Mouse (Mus musculus) gastrocnemius, postnatal 14 days (tissue): ENCODE measurements around the gene Defb25. TPM values are rescaled to one million over a fixed set of nuclear protein-coding genes. Genes with fewer than 3 reads are reported as not detected.

ENCODE experiments used
- DNase-seq: peaks from one replicate; pipeline ENCODE4 v3.0.0; 2021; ENCODE audit warnings: mixed read lengths
- intact Hi-C: fragments of 180-260 bp; cut with DNase I; formaldehyde crosslinking; loops from one replicate; pipeline ENCODE4 v1.15.1; 2025; ENCODE audit warnings: low total_unique reads
- total RNA-seq, 2 experiments: library from RNA; stranded (reverse); gene quantifications; 2 replicates each; pipeline ENCODE4 v1.2.3; 2021

Defb25 gene
- total RNA-seq, 2 experiments from 2014 or later = 1.3 to 1.4 TPM

DNA sequence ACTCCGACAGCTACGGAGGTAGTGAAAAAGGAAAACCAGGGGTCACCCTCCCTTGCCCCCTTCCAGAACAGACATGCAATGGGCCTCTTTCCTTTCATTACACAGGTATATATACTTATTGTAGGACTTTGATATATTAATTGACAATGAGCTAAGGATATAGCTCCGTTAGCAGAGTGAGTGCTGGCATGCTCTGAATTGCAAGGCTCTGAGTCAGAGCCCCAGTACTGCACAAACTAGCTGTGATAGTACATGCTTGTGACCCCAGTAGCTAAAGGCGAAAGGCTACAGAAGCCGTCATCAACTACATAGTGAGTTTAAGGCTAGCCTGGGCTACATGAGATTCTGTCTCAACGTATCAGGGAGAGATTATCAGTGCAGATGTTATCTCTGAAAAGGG lies 7.1 kb upstream of the Defb25 start:
- DNase-seq = no peak
- intact Hi-C loops = no loop called here

DNA sequence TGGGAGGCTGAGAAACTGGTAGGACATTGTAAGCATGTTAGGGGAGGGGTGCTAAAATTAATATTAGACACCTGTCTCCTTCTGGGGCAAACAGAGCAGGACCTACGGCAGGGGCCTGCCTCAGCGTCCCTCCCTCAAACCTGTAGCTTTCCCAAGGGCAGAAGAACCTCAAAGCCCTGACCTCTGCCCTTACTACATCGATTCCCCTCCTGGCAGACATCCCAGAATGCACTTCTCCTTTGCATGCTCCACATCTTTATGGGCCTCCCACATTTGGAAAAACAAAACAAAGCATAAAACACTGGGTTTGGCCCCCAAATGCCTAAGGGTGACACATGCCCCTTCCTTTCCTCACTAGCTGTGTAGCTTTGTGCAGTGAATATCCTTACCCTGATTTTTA lies 6.4 kb upstream of the Defb25 start:
- DNase-seq = no peak
- intact Hi-C loops = no loop called here

DNA sequence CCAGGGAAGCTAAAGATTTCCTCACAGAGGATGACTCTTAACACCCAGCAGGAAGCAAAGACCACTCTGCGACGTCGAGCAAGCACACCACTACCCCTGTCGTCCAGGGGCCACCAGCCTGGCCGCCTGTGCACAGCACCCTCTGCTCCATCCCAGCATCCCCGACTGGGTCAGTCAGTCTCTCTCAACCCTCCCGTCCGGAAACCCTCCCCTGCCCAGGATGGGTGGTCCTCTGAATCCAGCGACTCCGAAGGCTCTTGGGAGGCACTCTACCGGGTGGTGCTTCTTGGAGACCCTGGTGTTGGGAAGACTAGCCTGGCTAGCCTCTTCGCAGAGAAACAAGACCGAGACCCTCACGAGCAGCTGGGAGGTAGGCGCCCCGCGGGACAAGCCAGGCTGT lies 5.2 kb upstream of the Defb25 start:
- DNase-seq = peak; percentile 25
- intact Hi-C loops = no loop called here

DNA sequence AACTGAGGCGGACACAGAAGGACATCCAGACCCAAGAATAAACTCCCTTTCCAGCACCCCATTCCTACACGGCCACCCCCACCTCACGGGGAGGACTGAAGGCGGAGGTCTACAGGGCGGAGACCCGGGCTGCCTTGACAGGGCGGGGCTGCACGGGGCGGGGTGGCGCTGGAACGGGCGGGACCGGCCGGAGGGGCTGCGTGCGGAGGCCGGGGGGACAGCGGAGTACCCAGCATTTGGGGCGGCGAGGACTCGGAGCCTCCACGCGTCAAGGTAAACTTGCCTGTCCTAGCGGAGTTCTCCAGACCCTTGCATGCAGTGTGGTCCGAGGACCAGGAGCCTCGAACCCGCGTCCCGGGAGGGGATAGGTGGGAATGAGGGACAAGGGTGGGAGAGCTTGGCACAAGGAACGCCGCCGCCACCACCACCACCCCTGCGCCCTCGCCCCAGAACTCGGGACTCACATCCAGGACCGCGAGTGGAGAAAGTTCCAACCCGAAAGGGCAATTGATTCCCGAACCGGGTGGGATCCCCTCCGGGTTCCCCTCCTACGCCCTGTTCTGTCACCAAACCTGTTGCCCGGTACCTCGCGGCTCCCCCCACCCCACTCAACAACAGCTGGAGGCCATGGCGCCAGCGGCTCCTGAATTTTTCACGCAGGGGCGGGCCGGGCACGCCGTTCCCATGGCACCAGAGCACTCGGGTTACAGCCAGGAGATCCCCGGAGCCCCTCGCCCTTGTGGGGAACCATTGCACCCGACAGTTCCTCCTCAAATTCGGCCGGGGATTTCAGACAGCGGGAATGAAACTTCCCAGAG lies 4.1 kb upstream of the Defb25 start, which contains the start of gene Rem1:
Rem1 (plus strand) TSS at position 178 of the 818 bp plus-strand sequence.
- intact Hi-C loops = no loop called here
- DNase-seq = peak; percentile 56

DNA sequence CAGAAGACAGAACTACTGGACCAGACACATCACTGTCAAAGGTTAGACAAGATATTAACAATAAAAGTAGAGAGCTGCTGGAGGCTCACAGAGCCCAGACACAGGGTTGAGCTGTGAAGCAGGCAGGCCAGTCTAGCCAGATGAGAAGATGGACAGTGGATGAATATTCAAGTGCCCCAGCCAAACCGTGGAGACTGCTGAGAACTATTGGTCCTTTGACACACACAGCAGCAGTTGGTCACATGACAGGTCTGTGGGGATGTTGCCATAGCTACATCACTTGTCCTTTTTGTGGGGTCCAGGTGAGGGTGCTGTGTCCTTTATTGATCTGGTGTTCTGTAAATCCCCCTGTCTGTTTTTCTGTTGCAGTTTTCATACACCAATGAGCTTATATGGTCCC lies 2.4 kb upstream of the Defb25 start:
- no peak for DNase-seq
- intact Hi-C loops = no loop called here

DNA sequence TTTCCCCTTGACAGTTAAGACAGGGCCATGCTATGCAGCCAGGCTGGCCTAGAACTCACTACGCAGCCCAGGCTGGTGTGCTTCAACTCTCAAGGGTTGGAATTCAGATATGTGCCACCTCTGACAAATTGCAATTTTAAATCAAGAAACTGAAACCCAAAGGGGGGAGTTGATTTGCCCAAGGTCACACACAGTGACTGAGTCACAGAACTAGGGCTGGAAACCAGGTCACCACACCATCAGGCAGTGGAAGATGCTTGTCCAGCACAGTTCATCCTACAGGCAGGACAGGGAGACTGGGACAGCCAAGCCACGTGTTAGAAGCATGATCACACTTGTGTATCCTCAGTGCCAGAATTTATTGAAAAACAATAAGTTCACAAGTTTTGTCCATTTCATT lies 1.7 kb upstream of the Defb25 start:
- DNase-seq = no peak
- intact Hi-C loops = no loop called here

DNA sequence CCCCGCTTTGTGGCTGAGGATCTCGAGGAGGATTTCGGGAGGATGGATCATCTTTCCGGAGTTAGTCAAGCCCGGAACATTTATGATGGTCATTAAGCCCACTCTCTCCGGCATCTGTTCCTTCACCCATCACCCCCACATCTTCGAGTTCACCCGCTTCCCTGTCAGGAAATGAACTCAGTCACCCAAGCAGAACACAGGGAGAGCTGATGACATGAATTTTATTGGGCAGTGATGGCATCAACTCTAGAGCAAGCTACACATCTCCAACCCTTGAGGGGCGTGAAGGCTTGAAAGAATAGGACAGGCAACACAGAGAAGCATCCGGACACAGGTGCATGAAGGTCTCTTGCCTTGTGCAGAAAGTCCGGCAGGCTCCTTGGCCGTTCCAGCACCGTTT lies 702 bp downstream of the Defb25 start:
- no peak for DNase-seq
- intact Hi-C loops = no loop called here

DNA sequence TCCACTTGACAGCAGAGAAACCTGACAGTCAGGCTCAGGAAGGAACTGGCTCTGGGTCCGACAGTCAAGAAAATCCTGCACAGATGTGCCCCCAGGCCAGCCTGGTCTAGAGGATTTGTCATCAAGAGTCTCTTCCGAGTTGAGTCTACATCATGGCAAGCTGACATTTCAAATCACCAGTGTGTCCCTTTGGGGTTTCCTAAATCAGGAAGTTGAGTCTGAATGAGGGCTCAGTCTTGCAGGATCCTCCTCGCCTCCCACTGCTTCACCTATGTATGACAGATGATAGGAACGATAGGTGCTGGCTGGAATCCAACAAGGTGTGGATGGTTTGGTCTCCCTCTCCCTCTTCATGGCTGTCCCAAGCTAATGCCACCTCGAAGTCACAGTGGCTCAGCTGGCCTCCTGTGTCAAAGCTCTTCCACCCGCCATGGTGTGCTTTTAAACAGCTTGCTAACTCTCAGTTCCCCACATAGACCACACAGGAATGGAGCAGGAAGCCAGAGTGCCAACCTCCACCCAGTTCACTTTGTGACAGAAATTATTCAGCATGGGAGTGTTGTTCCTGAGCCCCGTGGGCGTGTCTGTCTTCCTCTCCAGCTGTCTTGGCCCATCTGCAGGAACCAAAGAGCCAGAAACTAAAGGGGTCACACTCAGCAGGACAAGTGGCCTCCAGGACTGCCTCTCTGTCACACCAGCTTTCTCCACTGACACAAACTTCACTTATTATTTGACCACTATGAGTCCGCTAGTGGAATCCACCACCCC lies 2.3 kb downstream of the Defb25 start:
- intact Hi-C loops = no loop called here
- DNase-seq = peak; percentile 53

DNA sequence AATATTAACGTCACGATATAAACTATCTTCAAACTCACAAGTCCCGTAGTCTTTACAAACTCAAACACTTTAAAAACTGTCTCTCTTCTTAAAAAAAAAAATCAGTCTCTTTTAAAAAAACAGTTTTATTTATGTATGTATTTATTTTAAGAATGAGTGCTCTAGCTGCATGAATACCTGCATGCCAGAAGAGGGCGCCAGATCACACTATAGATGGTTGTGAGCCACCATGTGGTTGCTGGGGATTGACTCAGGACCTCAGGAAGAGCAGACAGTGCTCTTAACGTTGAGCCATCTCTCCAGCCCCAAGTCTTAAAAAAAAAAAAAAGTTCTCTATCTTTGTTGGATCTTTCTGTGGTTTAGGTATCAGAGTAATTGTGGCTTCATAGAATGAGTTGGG lies 5.5 kb downstream of the Defb25 start:
- intact Hi-C loops = loop anchor here (5.0 kb wide), 1 partner anchor 40 kb away; no protein-coding TSS in a partner anchor
- no peak for DNase-seq

DNA sequence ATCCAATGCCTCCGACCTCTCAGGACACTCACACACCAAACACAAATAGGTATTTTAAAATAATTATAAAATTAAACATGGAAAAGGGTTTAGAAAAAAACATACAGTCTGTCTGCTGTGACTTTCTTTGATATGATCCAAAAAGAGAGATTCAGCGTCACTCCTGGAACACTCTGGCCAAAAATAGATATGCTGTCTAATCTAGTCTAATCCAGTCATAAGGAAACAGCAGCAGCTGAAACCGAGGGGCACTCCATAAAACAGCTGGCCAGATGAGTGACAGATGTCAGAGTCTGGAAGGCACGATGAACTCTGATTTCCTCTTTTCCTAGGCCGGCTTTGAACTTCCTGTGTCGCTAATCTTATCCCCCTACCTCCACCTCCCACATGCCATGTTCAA lies 6.4 kb downstream of the Defb25 start:
- no peak for DNase-seq
- intact Hi-C loops = loop anchor here (5.0 kb wide), 1 partner anchor 41 kb away; no protein-coding TSS in a partner anchor

DNA sequence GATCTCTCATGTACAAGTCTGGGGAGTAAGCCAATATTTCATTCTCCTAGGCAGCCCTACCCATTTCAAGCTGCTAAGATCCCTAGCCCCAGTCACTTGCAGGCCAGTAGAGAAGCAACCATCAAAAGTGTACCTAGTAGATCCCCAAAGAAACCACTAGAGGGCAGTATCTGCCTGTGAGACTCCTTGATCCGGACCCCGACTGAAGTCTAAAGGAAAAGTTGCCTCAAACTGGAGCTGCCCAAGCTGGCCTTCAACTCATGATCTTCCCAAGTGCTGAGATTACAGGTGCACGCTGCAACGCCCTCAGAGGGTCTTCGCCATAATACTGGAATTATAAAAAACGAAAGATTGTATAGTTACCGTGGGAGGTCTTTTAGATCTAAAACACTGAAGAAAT lies 7.3 kb downstream of the Defb25 start:
- DNase-seq = peak; percentile 28
- intact Hi-C loops = loop anchor here (5.0 kb wide), 1 partner anchor 42 kb away; no protein-coding TSS in a partner anchor

DNA sequence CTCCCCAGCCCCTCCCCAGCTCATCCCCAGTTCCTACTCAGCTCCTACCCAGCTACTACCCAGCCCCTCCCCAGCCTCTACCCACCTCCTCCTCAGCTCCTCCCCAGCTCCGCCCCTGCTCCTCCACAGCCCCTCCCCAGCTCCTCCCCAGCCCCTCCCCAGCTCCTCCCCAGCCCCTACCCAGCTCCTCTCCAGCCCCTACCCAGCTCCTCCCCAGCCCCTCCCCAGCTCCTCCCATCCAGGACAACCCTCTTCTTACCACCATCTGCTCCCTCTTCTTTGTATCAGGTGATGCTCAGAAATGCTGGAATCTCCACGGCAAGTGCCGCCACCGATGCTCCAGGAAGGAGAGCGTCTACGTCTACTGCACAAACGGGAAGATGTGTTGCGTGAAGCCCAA lies 10.7 kb downstream of the Defb25 start:
- no peak for DNase-seq
- intact Hi-C loops = no loop called here

DNA sequence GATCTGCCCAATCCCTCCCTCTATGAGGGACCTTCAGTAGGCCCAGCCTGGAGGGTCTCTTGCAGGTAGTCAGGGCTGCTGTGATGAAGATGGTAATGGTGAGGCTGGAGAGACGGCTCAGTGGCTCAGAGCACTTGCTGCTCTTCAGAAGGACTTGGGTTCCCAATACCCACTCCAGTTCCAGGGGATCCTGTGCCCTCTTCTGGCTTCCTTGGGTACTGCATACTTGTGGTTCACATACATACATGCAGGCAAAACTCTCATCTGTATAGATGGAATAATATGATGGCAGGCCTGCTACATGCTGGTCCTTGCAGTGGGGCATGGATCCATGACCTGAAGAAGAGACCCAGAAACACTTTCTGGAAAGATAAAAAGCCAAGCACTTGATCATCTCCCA lies 14.1 kb downstream of the Defb25 start:
- no peak for DNase-seq
- intact Hi-C loops = no loop called here

DNA sequence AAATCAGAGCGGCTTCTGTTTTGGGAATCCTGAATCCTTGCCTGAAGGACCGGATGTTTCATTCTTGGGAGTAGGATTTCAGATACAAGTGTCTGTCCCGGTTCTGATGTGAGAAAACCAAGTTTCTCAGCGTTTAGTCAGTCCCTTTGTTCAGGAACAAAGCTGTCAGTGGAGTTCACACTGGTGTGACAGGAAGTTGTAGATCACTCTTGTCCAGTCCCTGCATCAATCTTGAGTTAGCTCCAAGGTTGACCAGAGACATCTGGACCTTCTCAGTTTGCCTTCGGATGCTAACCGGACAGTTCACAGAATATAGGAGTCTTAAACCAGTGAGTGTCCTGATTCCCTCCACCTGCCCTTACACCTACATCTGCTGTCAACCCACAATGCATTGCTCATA lies 15.1 kb downstream of the Defb25 start:
- no peak for DNase-seq
- intact Hi-C loops = no loop called here

DNA sequence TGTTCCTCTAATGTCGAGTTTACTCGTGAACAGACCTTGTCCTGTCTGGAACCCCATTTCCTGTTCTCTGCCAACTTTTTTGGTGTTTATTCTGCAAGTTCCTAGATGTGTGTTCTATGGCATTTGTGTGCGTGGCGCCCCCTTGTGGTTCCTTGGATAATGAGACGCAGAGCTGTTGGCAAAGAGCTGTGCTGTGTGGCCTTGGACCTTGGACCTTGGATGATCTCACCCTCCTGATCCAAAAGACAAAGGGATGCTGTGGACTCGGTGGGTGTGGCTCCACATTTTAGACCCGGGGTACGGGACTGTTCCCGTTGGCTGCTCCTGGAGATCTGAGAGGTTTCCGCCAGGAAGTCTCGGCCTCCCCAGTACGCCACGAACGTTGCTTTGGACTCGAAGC lies 18.8 kb downstream of the Defb25 start, which contains the start of gene Defb36:
Defb36 (plus strand) TSS at position 271 of the 400 bp plus-strand sequence.
- peak; percentile 47 for DNase-seq
- intact Hi-C loops = no loop called here

DNA sequence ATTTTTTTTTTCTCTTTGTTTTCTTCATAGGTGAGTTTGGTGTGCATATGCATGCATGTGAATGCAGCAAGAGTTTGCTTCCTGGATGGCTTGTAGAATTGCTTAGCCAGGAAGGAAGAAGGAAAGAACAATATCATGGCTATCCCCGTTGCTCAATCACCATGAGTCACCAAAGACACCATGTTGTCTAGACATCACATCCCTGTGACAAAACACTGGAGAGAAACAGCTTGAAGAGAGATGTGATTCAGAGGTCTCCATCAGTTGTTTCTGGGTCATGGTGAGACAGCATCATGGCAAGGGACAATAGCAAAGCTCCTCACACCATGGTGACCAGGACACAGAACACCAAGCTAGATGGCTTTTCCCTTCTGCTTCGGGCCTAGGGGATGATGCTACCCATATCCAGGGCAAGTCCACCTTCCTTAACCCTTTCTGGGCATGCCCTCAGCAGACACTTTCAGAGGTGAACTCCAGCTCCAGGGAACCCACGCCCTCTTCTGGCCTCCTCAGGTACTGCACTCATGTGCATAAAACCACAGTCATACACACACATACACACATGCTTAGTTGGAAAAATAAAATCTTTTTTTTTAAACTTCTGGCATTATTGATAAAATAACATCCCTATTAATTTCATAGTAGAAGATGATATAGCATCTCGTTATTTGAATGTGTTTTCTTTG lies 21.4 kb downstream of the Defb25 start:
- intact Hi-C loops = no loop called here
- no peak for DNase-seq

DNA sequence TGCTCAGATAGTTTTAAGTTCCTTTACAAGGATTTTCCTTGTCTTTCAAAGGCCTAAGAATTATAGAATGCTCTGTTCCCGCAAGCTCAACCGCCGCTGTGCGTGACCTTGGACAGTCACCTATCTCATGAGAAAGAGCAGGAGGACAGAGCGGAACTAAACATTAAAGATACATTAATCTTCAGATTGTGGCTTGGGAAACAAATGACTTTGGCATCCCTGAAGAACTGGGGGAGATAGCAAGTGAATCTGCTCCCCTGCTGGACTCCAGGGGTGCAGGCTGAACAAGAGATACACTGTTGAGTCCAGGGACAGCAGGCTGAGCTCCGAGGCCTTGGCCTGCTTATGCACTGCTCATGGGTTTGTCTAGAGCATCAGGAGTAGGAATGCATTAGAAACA lies 22.8 kb downstream of the Defb25 start:
- intact Hi-C loops = no loop called here
- no peak for DNase-seq

DNA sequence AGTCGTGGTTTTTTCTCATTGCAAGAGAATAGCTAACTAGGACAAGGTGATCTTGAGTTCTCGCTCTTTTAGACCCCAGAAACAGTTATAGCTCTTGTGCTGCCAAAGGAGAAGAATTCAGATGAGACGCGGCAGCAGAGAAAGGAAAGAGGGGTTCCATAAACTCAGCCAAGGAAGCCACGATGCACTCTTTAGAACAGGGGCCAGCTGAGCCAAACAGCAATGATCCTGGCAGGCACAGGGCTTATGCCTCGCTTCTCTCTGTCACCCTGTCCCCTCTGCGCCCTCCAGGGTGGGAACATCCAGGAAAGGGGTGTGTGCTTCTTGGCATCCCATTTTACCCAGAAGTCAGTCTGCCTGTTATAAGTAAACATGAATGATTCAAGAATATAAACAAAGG lies 23.6 kb downstream of the Defb25 start, which contains the start of gene Defb45:
Defb45 (minus strand) TSS at position 101 of the 400 bp plus-strand sequence.
- intact Hi-C loops = no loop called here
- DNase-seq = no peak

DNA sequence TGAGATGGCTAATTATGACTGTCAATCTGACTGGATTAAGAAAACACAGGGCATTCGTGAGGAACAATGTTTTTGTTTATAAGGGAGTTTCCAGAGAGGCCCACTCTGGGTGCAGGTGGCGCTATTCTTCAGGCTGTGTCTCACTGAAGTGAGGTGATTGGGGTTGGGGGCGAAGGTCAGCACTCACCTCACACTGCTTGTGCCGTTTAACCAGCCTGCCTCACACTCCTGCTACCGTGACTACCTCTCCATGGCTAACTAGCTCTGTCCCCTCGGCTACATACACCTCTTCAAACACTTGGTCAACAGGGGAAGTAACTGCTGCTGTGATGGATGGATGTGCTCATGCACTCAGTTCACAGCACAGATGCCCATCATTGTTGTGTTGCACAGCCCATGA lies 33.8 kb downstream of the Defb25 start:
- no peak for DNase-seq
- intact Hi-C loops = no loop called here

DNA sequence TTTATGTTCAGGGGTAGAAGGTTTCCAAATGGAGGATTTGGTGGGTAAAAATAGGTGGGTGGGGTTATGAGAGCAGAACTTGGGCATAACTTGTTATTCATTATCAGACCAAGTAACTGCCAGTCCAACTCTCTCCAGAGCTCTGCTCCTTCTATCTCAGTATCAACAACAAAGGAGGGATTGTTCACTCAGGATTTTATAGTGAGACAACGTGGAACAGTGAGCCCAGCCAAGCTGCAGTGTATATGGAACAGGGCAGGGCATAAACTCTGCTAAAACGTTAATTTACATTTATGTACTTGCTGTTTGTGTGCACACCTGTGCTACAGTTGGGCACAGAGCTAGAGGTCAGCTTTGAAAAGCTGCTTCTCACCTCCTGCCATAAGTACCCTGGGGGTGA lies 34.4 kb downstream of the Defb25 start:
- intact Hi-C loops = no loop called here
- no peak for DNase-seq
